Mouse (Mus musculus): ENCODE data around the gene B3gat3. TPM values are rescaled to one million over a fixed set of nuclear protein-coding genes. Genes with fewer than 3 reads are reported as not detected.

Gene B3gat3
- total and polyA plus RNA-seq, 3 experiments: 35.4 to 59.4 (median 42.3) TPM

DNA sequence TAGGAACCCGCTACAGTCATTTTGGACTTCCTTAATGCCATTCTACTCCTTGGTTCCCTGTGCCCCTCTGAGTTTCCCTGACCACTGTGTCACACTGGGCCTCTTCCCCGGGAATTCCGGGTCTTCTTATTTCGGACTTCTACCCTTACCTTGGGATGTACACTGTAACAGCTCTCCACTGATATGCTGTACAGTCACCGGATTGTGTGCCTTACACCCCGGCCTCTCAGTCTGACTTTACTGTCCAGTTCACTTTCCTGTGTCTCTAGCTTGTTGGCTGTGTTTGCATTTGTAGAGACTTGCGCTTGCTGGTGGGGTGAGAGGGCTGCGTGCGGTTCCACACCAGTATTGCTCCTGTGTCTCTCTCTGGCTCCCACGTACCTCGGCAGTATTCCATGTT is 9.9 kb downstream of the B3gat3 start:
- intact Hi-C loops (cut with DNase I): no loop called here
- Histone ChIP-seq H3K4me3 (peak overlapping the region; percentile 66), H3K79me2 (replicated peaks; ENCODE audit: control insufficient read depth, insufficient read depth, low read length) (no peaks in the 10 kb centered on the region), H3K27me3 (ENCODE audit: control insufficient read depth, insufficient read depth, low read length) (no peaks in the 10 kb centered on the region), H3K4me1 (ENCODE audit: control insufficient read depth, insufficient read depth, low read length) (no peaks in the 10 kb centered on the region; the same call in 1 of the 2 replicates), H3K36me3 (ENCODE audit: control insufficient read depth, insufficient read depth, low read length) (no peaks in the 10 kb centered on the region), H3K9ac (ENCODE audit: low read depth, low read length) (peak overlapping the region; percentile 87), H3K27ac (peak overlapping the region; percentile 83)
- TF ChIP-seq CTCF (IDR thresholded peaks at IDR 0.05) (no peak), EP300 (IDR thresholded peaks at IDR 0.05; ENCODE audit: insufficient read depth, low read depth, low read length) (no peak), POLR2A (IDR thresholded peaks at IDR 0.05; ENCODE audit: insufficient read depth, low read depth, low read length) (no peak)
- WGBS: 8% methylated on average over 11 of the region's 11 CpGs
- DNase-seq: no peak

DNA sequence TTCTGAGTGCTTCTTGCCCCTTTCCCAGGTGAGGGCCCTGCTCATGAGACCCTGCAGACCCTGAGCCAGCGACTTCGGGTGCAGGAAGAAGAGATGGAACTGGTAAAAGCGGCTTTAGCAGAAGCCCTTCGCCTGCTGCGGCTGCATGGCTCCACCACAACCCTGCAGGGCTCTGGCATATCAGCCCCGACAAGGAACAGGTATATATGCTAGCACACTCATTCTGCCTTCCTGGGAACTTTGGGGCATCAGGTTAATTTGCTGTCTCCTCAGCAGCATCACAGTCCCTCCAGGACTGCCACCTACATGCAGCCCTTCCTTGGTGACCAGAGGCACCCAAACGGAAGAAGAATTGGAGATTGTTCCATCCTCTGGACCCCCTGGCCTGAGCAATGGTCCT is 10.6 kb downstream of the B3gat3 start:
- DNase-seq: no peak
- no peaks in the 10 kb centered on the region; the same call in 1 of the 2 replicates for H3K4me1 ChIP-seq (ENCODE audit: control insufficient read depth, insufficient read depth, low read length)
- TF ChIP-seq POLR2A (IDR thresholded peaks at IDR 0.05; ENCODE audit: insufficient read depth, low read depth, low read length): no peak
- no peak for TF ChIP-seq CTCF (IDR thresholded peaks at IDR 0.05)
- TF ChIP-seq EP300 (IDR thresholded peaks at IDR 0.05; ENCODE audit: insufficient read depth, low read depth, low read length): no peak
- H3K36me3 ChIP-seq (ENCODE audit: control insufficient read depth, insufficient read depth, low read length): no peaks in the 10 kb centered on the region
- H3K27ac ChIP-seq: no peak overlapping the region; the same call in 1 of the 2 replicates
- no peak overlapping the region for H3K9ac ChIP-seq (ENCODE audit: low read depth, low read length)
- WGBS: 85% methylated on average over 7 of the region's 7 CpGs
- no peak overlapping the region for H3K4me3 ChIP-seq
- intact Hi-C loops (cut with DNase I): no loop called here
- no peaks in the 10 kb centered on the region for H3K79me2 ChIP-seq (replicated peaks; ENCODE audit: control insufficient read depth, insufficient read depth, low read length)
- no peaks in the 10 kb centered on the region for H3K27me3 ChIP-seq (ENCODE audit: control insufficient read depth, insufficient read depth, low read length)

DNA sequence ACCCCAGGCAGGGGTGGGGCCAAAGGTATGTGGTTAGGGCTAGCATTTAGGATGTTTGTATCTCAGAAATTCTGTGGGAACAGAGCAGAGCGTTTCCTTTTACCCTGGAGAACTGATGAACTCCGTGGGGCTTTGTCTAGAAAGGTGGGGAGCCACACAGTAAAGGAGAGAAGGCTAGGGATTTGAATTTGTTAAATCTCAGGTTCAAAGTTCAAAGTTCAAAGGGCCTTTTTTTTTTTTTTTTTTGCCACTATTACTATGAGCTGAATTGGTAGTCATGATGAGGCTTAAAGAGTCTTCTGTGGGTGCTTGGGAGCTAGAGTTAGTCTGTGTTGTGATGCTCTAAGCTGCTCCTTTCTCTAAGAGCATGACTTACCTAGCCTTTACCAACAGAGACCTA is 16.6 kb downstream of the B3gat3 start:
- no peak overlapping the region for H3K27ac ChIP-seq
- TF ChIP-seq EP300 (IDR thresholded peaks at IDR 0.05; ENCODE audit: insufficient read depth, low read depth, low read length) (no peak), POLR2A (IDR thresholded peaks at IDR 0.05; ENCODE audit: insufficient read depth, low read depth, low read length) (no peak), CTCF (IDR thresholded peaks at IDR 0.05) (no peak)
- H3K36me3 ChIP-seq (ENCODE audit: control insufficient read depth, insufficient read depth, low read length): no peaks in the 10 kb centered on the region
- peaks cover 1% of the 10 kb centered on the region; the same call in 1 of the 2 replicates for H3K4me1 ChIP-seq (ENCODE audit: control insufficient read depth, insufficient read depth, low read length)
- intact Hi-C loops (cut with DNase I): no loop called here
- H3K4me3 ChIP-seq: no peak overlapping the region
- no peak for DNase-seq
- no peak overlapping the region for H3K9ac ChIP-seq (ENCODE audit: low read depth, low read length)
- H3K79me2 ChIP-seq (replicated peaks; ENCODE audit: control insufficient read depth, insufficient read depth, low read length): no peaks in the 10 kb centered on the region
- H3K27me3 ChIP-seq (ENCODE audit: control insufficient read depth, insufficient read depth, low read length): no peaks in the 10 kb centered on the region
- 83% methylated on average over 2 of the region's 2 CpGs for WGBS

DNA sequence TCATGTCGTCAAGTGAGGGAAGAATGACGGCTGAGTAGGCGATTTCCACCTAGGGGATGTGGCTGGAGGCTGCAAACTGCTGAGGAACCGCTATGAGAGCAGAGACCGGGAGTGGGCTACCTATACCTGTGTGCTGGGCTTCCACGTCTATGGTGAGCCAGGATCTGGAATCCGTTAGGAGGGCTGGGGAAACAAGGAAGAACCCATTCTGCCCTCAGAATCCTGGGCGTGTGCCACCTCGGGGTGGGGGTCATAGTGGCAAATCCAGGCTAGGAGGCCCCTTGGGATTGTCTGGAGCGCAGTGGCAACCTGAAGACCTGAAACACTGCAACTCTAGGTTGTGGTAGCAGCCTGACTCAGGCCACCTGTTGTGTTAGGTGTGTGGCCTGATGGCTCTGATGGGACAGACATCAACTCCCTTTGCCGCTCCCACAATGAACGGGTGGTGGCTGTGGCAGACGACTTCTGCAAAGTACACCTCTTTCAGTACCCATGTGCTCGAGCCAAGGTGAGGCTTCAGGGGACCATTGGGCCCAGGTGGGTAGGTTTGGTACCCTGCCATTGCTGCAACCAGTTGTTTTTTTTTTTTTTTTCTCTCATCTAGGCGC is 20.5 kb downstream of the B3gat3 start:
- Histone ChIP-seq H3K4me3 (no peak overlapping the region), H3K27me3 (ENCODE audit: control insufficient read depth, insufficient read depth, low read length) (no peaks in the 10 kb centered on the region), H3K79me2 (replicated peaks; ENCODE audit: control insufficient read depth, insufficient read depth, low read length) (0 out of 2 replicates have a peak, but pooled peaks cover 2% of the 10 kb centered on the region), H3K9ac (ENCODE audit: low read depth, low read length) (no peak overlapping the region), H3K27ac (no peak overlapping the region), H3K4me1 (ENCODE audit: control insufficient read depth, insufficient read depth, low read length) (peaks cover 6% of the 10 kb centered on the region), H3K36me3 (ENCODE audit: control insufficient read depth, insufficient read depth, low read length) (peaks cover 11% of the 10 kb centered on the region)
- no peak for DNase-seq
- intact Hi-C loops (cut with DNase I): loop anchor here (1.0 kb wide), 2 partner anchors 11 to 13 kb away; partner anchors contain the start of genes Eml3, Rom1 and Tut1
- 86% methylated on average over 15 of the region's 15 CpGs for WGBS
- TF ChIP-seq POLR2A (IDR thresholded peaks at IDR 0.05; ENCODE audit: insufficient read depth, low read depth, low read length) (no peak), CTCF (IDR thresholded peaks at IDR 0.05) (no peak), EP300 (IDR thresholded peaks at IDR 0.05; ENCODE audit: insufficient read depth, low read depth, low read length) (no peak)

DNA sequence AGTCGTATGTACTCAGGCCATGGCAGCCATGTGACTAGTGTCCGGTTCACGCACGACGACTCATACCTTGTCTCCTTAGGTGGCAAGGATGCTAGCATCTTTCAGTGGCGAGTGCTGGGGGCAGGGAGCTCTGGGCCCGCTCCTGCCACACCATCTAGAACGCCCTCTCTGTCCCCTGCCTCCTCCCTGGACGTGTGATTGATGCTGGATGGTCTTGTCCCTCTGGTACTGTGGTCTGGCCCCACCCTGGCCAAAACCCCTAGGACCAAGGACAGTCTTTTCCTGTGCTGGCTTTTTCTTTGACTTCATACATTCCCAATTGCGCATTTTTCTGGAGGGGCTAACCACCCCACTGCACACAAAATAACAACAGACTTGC is 21.0 kb downstream of the B3gat3 start:
- Histone ChIP-seq H3K27ac (peak overlapping the region; percentile 92), H3K79me2 (replicated peaks; ENCODE audit: control insufficient read depth, insufficient read depth, low read length) (0 out of 2 replicates have a peak, but pooled peaks cover 2% of the 10 kb centered on the region), H3K4me3 (peak overlapping the region; percentile 97), H3K4me1 (ENCODE audit: control insufficient read depth, insufficient read depth, low read length) (peaks cover 6% of the 10 kb centered on the region), H3K36me3 (ENCODE audit: control insufficient read depth, insufficient read depth, low read length) (peaks cover 11% of the 10 kb centered on the region), H3K9ac (ENCODE audit: low read depth, low read length) (peak overlapping the region; percentile 27), H3K27me3 (ENCODE audit: control insufficient read depth, insufficient read depth, low read length) (no peaks in the 10 kb centered on the region)
- TF ChIP-seq EP300 (IDR thresholded peaks at IDR 0.05; ENCODE audit: insufficient read depth, low read depth, low read length) (no peak), CTCF (IDR thresholded peaks at IDR 0.05) (no peak), POLR2A (IDR thresholded peaks at IDR 0.05; ENCODE audit: insufficient read depth, low read depth, low read length) (no peak)
- WGBS: 49% methylated on average over 10 of the region's 10 CpGs
- DNase-seq: no peak
- intact Hi-C loops (cut with DNase I): loop anchor here (1.0 kb wide), 2 partner anchors 12 kb away; partner anchors contain the start of genes Eml3, Rom1 and Tut1
